Mouse (Mus musculus): Measurements from ENCODE around the gene Ntmt1. TPM values are rescaled to one million over a fixed set of nuclear protein-coding genes. Genes with fewer than 3 reads are reported as not detected.

The Ntmt1 gene
- total RNA-seq, 2 experiments from 2014 or later, result 22.6 to 29.2 TPM

- DNase-seq, result peak; percentile 36 to 60
Observed at GRCm38 (mm10) chr2:30823385-30824153, 15.9 kb downstream of the Ntmt1 start.

GRCm38 (mm10) chr2:30826825-30827748 is 19.5 kb downstream of the Ntmt1 start:
- DNase-seq, result peak in 1 of 2 experiments; percentile 31

- DNase-seq, result peak; percentile 93 to 99
Observed at GRCm38 (mm10) chr2:30827749-30828475, 20.3 kb downstream of the Ntmt1 start.

- DNase-seq, result no peak
Observed at GRCm38 (mm10) chr2:30829315-30829714, 21.7 kb downstream of the Ntmt1 start.

- DNase-seq, result no peak
Observed at GRCm38 (mm10) chr2:30830283-30830795, 22.7 kb downstream of the Ntmt1 start, which contains the start of gene Asb6. Asb6 (minus strand) TSS chr2:30830333.

GRCm38 (mm10) chr2:30833644-30834043 is 26.0 kb downstream of the Ntmt1 start:
- no peak for DNase-seq

GRCm38 (mm10) chr2:30834373-30835022 is 26.9 kb downstream of the Ntmt1 start, which contains the start of gene Prrx2:
Prrx2 (plus strand) TSS chr2:30834972.
- peak in 1 of 2 experiments; percentile 31 for DNase-seq

GRCm38 (mm10) chr2:30836238-30836990 is 28.8 kb downstream of the Ntmt1 start:
- no peak for DNase-seq

- DNase-seq, result no peak
Observed at GRCm38 (mm10) chr2:30842615-30843014, 35.0 kb downstream of the Ntmt1 start.

GRCm38 (mm10) chr2:30845152-30846070 is 37.8 kb downstream of the Ntmt1 start:
- DNase-seq, result no peak

GRCm38 (mm10) chr2:30846236-30846635 is 38.6 kb downstream of the Ntmt1 start:
- DNase-seq, result no peak

- DNase-seq, result no peak
Observed at GRCm38 (mm10) chr2:30846723-30847122, 39.1 kb downstream of the Ntmt1 start.

- DNase-seq, result no peak
Observed at GRCm38 (mm10) chr2:30848184-30848583, 40.6 kb downstream of the Ntmt1 start.

GRCm38 (mm10) chr2:30850581-30850980 is 43.0 kb downstream of the Ntmt1 start:
- DNase-seq, result no peak

GRCm38 (mm10) chr2:30852771-30853313 is 45.2 kb downstream of the Ntmt1 start:
- DNase-seq, result no peak

GRCm38 (mm10) chr2:30857076-30857475 is 49.5 kb downstream of the Ntmt1 start:
- no peak for DNase-seq

GRCm38 (mm10) chr2:30859782-30860181 is 52.2 kb downstream of the Ntmt1 start:
- no peak for DNase-seq

GRCm38 (mm10) chr2:30862081-30862480 is 54.5 kb downstream of the Ntmt1 start:
- DNase-seq, result no peak

GRCm38 (mm10) chr2:30863574-30863973 is 55.9 kb downstream of the Ntmt1 start:
- DNase-seq, result no peak
